Comparison of ENCODE assay signal across 28 mouse cellular contexts in genomic region chr13:58922174-58922573, GRCm38 (mm10).
DNase-seq lines count a peak whose midpoint lies in the region; TF ChIP-seq lines count a peak whose summit lies in the region.
"Had no signal": no experiment of that assay in that cellular context is flagged by ENCODE, and none has a peak within 500 bp of the region (broad histone marks: within the 10 kb centered on the region; RNA-seq: fewer than 3 reads in every experiment).

No protein-coding gene starts in this region.

- peak; percentile 32 for TF ChIP-seq CTCF in layer of hippocampus, adult 2 months (conservative IDR thresholded peaks at IDR 0.05)

- DNase-seq in cerebellum, adult 18-20 months, result peak; percentile 56 to 60
- DNase-seq in cerebellum, postnatal 4 days (ENCODE audit: low spot score in 2 of 2), result no peak
- no peak for DNase-seq in layer of hippocampus, adult 2 months (ENCODE audit: low spot score in 2 of 2)
- no peak for DNase-seq in layer of hippocampus, adult 9-11 months
- DNase-seq in cerebellum, postnatal 25 days, result peak; percentile 60 to 62
- no peak for DNase-seq in heart, postnatal 36 days
- no peak for DNase-seq in kidney, postnatal 14 days
- DNase-seq: adrenal gland, postnatal 14 days; embryo, embryonic 11 days; gastrocnemius, postnatal 10 days; kidney, adult 2 months; kidney, postnatal 4 days; right cerebral cortex, adult 18-20 months; spleen, adult 18-20 months; thymus, adult 18-20 months; thymus, postnatal 25 days had no signal

- H3K27ac ChIP-seq in layer of hippocampus, adult 2 months, result peak overlapping the region; percentile 56; the same call in 1 of the 2 replicates
- H3K27ac ChIP-seq in brown adipose tissue, adult 24 weeks (replicated peaks; ENCODE audit: low read depth, low read length), result peak overlapping the region; percentile 86
- H3K27ac ChIP-seq: embryonic facial prominence, embryonic 13.5 days; forebrain, embryonic 10.5 days; heart, embryonic 15.5 days; hindbrain, embryonic 12.5 days; hindbrain, postnatal 0 days; intestine, embryonic 15.5 days; limb, embryonic 13.5 days; lung, embryonic 15.5 days; midbrain, embryonic 10.5 days; stomach, postnatal 0 days had no signal

- intact Hi-C loops in heart, postnatal 36 days (cut with DNase I), result no loop called here

- no peak overlapping the region; the same call in 1 of the 2 replicates for H3K4me3 ChIP-seq in layer of hippocampus, adult 2 months
- no peak overlapping the region for H3K4me3 ChIP-seq in brown adipose tissue, adult 24 weeks (ENCODE audit: insufficient read depth, low read depth, low read length)
- H3K4me3 ChIP-seq: embryonic facial prominence, embryonic 13.5 days; forebrain, embryonic 10.5 days; heart, embryonic 15.5 days; hindbrain, embryonic 12.5 days; intestine, embryonic 15.5 days; limb, embryonic 13.5 days; lung, embryonic 15.5 days; midbrain, embryonic 10.5 days; midbrain, embryonic 15.5 days had no signal

- peaks cover 3% of the 10 kb centered on the region; the same call in 1 of the 2 replicates for H3K4me1 ChIP-seq in brown adipose tissue, adult 24 weeks (ENCODE audit: control insufficient read depth, insufficient read depth, insufficient read length, low read length)
- H3K4me1 ChIP-seq: embryonic facial prominence, embryonic 13.5 days; heart, embryonic 15.5 days; intestine, embryonic 15.5 days; limb, embryonic 13.5 days; lung, embryonic 15.5 days; midbrain, embryonic 15.5 days had no signal

Comparison
In these comparisons a context has a peak if more than half of its experiments do, and no peak if none do; other contexts are left out.
1. DNase-seq: peak in cerebellum, adult 18-20 months (2 of 2) and cerebellum, postnatal 25 days (2 of 2); none in cerebellum, postnatal 4 days (0 of 2), layer of hippocampus, adult 2 months (0 of 2), layer of hippocampus, adult 9-11 months (single experiment), heart, postnatal 36 days (0 of 2) and kidney, postnatal 14 days (single experiment).